Mouse (Mus musculus) testis, adult 2 months (tissue): ENCODE data around the gene Pradc1.

Source experiments
- CTCF ChIP-seq: fragments of 200-500 bp; IDR thresholded peaks from 2 replicates; pipeline ENCODE4 v1.5.1; 2012; ENCODE audit warnings: low read depth, mild to moderate bottlenecking, inconsistent platforms, low read length, moderate library complexity; ENCODE audit not compliant: control insufficient read depth, insufficient read depth, insufficient replicate concordance
- POLR2A ChIP-seq: fragments of 200-500 bp; IDR thresholded peaks from 2 replicates; pipeline ENCODE4 v1.6.1; 2012; ENCODE audit warnings: low read depth, mild to moderate bottlenecking, inconsistent platforms, low read length, moderate library complexity; ENCODE audit not compliant: control insufficient read depth

DNA sequence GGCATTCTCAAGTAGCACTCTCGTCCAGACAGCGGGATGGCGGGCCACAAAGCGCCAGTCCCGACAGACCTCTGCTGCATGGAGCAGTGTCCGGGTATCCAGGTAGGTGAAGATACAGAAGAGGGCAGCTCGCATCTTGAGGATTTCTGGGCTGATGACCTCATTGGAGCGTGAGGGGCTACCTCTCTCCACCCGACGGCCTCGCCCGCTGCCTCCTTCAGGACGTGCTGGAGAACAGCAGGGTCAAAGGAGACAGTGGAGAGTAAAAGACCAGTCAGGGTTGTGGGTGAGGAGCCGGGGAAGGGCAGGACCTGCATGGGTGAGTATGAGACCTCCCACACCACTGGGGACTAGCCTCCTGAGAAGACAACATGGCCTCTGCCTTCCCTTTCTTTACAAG lies 26.6 kb upstream of the Pradc1 start:
- TF ChIP-seq POLR2A (no peak), CTCF (no peak)
